Mouse (Mus musculus): ENCODE results near the gene Rrm2.
"Not testable (repeated sequence)": the region's sequence is repeated elsewhere in the genome, so short reads cannot be mapped to it uniquely, and the experiment has no call there.

Gene Rrm2

GRCm38 (mm10) chr12:24707954-24708823 lies at the start of gene Rrm2:
Rrm2 (plus strand) TSS chr12:24708241.
- peak; percentile 94 for DNase-seq (ENCODE audit: low read depth)

GRCm38 (mm10) chr12:24658998-24659397 lies 49.0 kb upstream of the Rrm2 start:
- DNase-seq (ENCODE audit: low read depth) = no peak

- DNase-seq (ENCODE audit: low read depth) = no peak
Observed at GRCm38 (mm10) chr12:24659923-24660322, 48.1 kb upstream of the Rrm2 start.

GRCm38 (mm10) chr12:24661100-24661499 lies 46.9 kb upstream of the Rrm2 start:
- no peak for DNase-seq (ENCODE audit: low read depth)

GRCm38 (mm10) chr12:24662131-24662530 lies 45.9 kb upstream of the Rrm2 start:
- no peak for DNase-seq (ENCODE audit: low read depth)

- no peak for DNase-seq (ENCODE audit: low read depth)
Observed at GRCm38 (mm10) chr12:24680096-24680491, 27.9 kb upstream of the Rrm2 start.

GRCm38 (mm10) chr12:24680492-24681285 lies 27.4 kb upstream of the Rrm2 start:
- DNase-seq (ENCODE audit: low read depth) = no peak

- DNase-seq (ENCODE audit: low read depth) = no peak
Observed at GRCm38 (mm10) chr12:24681286-24682023, 26.6 kb upstream of the Rrm2 start, which contains the start of gene Cys1. Cys1 (minus strand) TSS chr12:24681813.

GRCm38 (mm10) chr12:24682563-24682962 lies 25.5 kb upstream of the Rrm2 start:
- no peak for DNase-seq (ENCODE audit: low read depth)

- DNase-seq (ENCODE audit: low read depth) = no peak
Observed at GRCm38 (mm10) chr12:24683461-24683860, 24.6 kb upstream of the Rrm2 start.

GRCm38 (mm10) chr12:24686038-24686695 lies 21.9 kb upstream of the Rrm2 start:
- no peak for DNase-seq (ENCODE audit: low read depth)

- DNase-seq (ENCODE audit: low read depth) = no peak
Observed at GRCm38 (mm10) chr12:24686696-24687346, 21.2 kb upstream of the Rrm2 start.

GRCm38 (mm10) chr12:24690351-24690750 lies 17.7 kb upstream of the Rrm2 start:
- no peak for DNase-seq (ENCODE audit: low read depth)

- DNase-seq (ENCODE audit: low read depth) = peak; percentile 74
Observed at GRCm38 (mm10) chr12:24696500-24697483, 11.2 kb upstream of the Rrm2 start.

GRCm38 (mm10) chr12:24697484-24698204 lies 10.4 kb upstream of the Rrm2 start:
- peak; percentile 43 for DNase-seq (ENCODE audit: low read depth)

GRCm38 (mm10) chr12:24698514-24698913 lies 9.5 kb upstream of the Rrm2 start:
- DNase-seq (ENCODE audit: low read depth) = no peak

- DNase-seq (ENCODE audit: low read depth) = no peak
Observed at GRCm38 (mm10) chr12:24699578-24699977, 8.5 kb upstream of the Rrm2 start.

- DNase-seq (ENCODE audit: low read depth) = not testable (repeated sequence)
Observed at GRCm38 (mm10) chr12:24701621-24702020, 6.4 kb upstream of the Rrm2 start.

GRCm38 (mm10) chr12:24703013-24703412 lies 5.0 kb upstream of the Rrm2 start:
- no peak for DNase-seq (ENCODE audit: low read depth)
